Mouse (Mus musculus) cerebellum, adult 11-12 months (tissue): ENCODE data around the gene F2rl1.

Experiments used
- DNase-seq: peaks from one replicate; pipeline ENCODE4 v3.0.0; 2022

Gene F2rl1

GRCm38 (mm10) chr13:95524674-95525491 is at the start of gene F2rl1:
Gene F2rl1, minus strand, starts transcription at chr13:95525227.
- peak; percentile 11 for DNase-seq

- DNase-seq = no peak
Measured at GRCm38 (mm10) chr13:95570877-95571276, 45.9 kb upstream of the F2rl1 start.

GRCm38 (mm10) chr13:95569326-95569725 is 44.3 kb upstream of the F2rl1 start:
- DNase-seq = no peak

GRCm38 (mm10) chr13:95568336-95568735 is 43.3 kb upstream of the F2rl1 start:
- no peak for DNase-seq

GRCm38 (mm10) chr13:95566841-95567551 is 42.0 kb upstream of the F2rl1 start:
- no peak for DNase-seq

- DNase-seq = peak; percentile 28
Measured at GRCm38 (mm10) chr13:95563693-95564092, 38.7 kb upstream of the F2rl1 start.

- DNase-seq = no peak
Measured at GRCm38 (mm10) chr13:95563066-95563610, 38.1 kb upstream of the F2rl1 start.

- no peak for DNase-seq
Measured at GRCm38 (mm10) chr13:95557326-95557725, 32.3 kb upstream of the F2rl1 start.

GRCm38 (mm10) chr13:95553885-95554492 is 29.0 kb upstream of the F2rl1 start:
- no peak for DNase-seq

- DNase-seq = no peak
Measured at GRCm38 (mm10) chr13:95550636-95551370, 25.8 kb upstream of the F2rl1 start.

- DNase-seq = no peak
Measured at GRCm38 (mm10) chr13:95549421-95549820, 24.4 kb upstream of the F2rl1 start.

GRCm38 (mm10) chr13:95548856-95549255 is 23.8 kb upstream of the F2rl1 start:
- DNase-seq = no peak

- DNase-seq = no peak
Measured at GRCm38 (mm10) chr13:95548291-95548789, 23.3 kb upstream of the F2rl1 start.

GRCm38 (mm10) chr13:95547090-95547611 is 22.1 kb upstream of the F2rl1 start:
- no peak for DNase-seq

- no peak for DNase-seq
Measured at GRCm38 (mm10) chr13:95546251-95546650, 21.2 kb upstream of the F2rl1 start.

GRCm38 (mm10) chr13:95545729-95546186 is 20.7 kb upstream of the F2rl1 start:
- DNase-seq = no peak

GRCm38 (mm10) chr13:95538021-95538420 is 13.0 kb upstream of the F2rl1 start:
- DNase-seq = no peak

GRCm38 (mm10) chr13:95536117-95536493 is 11.1 kb upstream of the F2rl1 start:
- no peak for DNase-seq

- DNase-seq = no peak
Measured at GRCm38 (mm10) chr13:95535461-95536116, 10.6 kb upstream of the F2rl1 start.

- no peak for DNase-seq
Measured at GRCm38 (mm10) chr13:95535026-95535425, 10.0 kb upstream of the F2rl1 start.

- DNase-seq = no peak
Measured at GRCm38 (mm10) chr13:95534131-95534561, 9.1 kb upstream of the F2rl1 start.

- DNase-seq = no peak
Measured at GRCm38 (mm10) chr13:95533640-95534039, 8.6 kb upstream of the F2rl1 start.
